Mouse (Mus musculus): ENCODE results near the gene Hs6st2.

GRCm38 (mm10) chrX:51699079-51699478 lies 17.4 kb upstream of the Hs6st2 start:
- TF ChIP-seq GATA1 (IDR thresholded peaks at IDR 0.05; ENCODE audit: borderline replicate concordance, low read length) (no peak), FLI1 (IDR thresholded peaks at IDR 0.05; ENCODE audit: low read length) (no peak)

All from megakaryocyte, embryonic 14.5 days (primary cell).